Mouse (Mus musculus) embryonic facial prominence, embryonic 13.5 days (tissue): Measurements from ENCODE around the gene Bphl. TPM values are rescaled to one million over a fixed set of nuclear protein-coding genes. Genes with fewer than 3 reads are reported as not detected.

Experiments used
- ATAC-seq: fragments of 200-750 bp; cut with Nextera tagmentation; 2 replicates; pipeline ENCODE4 v1.8.0; 2017; ENCODE audit warnings: low read depth; ENCODE audit not compliant: insufficient number of reproducible peaks, insufficient read depth, low FRiP score, low TSS enrichment
- H3K27ac ChIP-seq: fragments of 300-500 bp; sonication (generic); 2 replicates; pipeline ENCODE4 v1.5.1; 2015; ENCODE audit warnings: moderate library complexity, mild to moderate bottlenecking, inconsistent platforms
- H3K27me3 ChIP-seq: fragments of 300-500 bp; sonication (generic); 2 replicates; pipeline ENCODE4 v1.6.1; 2015; ENCODE audit warnings: mild to moderate bottlenecking, inconsistent platforms
- H3K36me3 ChIP-seq: fragments of 300-500 bp; sonication (generic); 2 replicates; pipeline ENCODE4 v1.6.1; 2015; ENCODE audit warnings: mild to moderate bottlenecking, inconsistent platforms
- H3K4me1 ChIP-seq: fragments of 300-500 bp; sonication (generic); 2 replicates; pipeline ENCODE4 v1.6.1; 2015; ENCODE audit warnings: inconsistent platforms
- H3K4me2 ChIP-seq: fragments of 300-500 bp; sonication (generic); 2 replicates; pipeline ENCODE4 v1.6.1; 2015; ENCODE audit warnings: moderate library complexity, mild to moderate bottlenecking, inconsistent platforms
- H3K4me3 ChIP-seq: fragments of 300-500 bp; sonication (generic); 2 replicates; pipeline ENCODE4 v1.5.1; 2015; ENCODE audit warnings: mild to moderate bottlenecking, inconsistent platforms
- H3K9ac ChIP-seq: fragments of 300-500 bp; sonication (generic); 2 replicates; pipeline ENCODE4 v1.6.1; 2015; ENCODE audit warnings: mild to moderate bottlenecking, inconsistent platforms
- H3K9me3 ChIP-seq: fragments of 300-500 bp; sonication (generic); 2 replicates; pipeline ENCODE4 v1.6.1; 2016; ENCODE audit warnings: inconsistent platforms
- WGBS: fragments of 180-500 bp; shearing (Covaris S2); methylation state at CpG from one replicate; pipeline ENCODE4 v1.1.7; 2015; ENCODE audit warnings: mixed read lengths; 5-methylcytosine and 5-hydroxymethylcytosine counted together
- polyA plus RNA-seq: library from polyadenylated mRNA; unstranded; fragments of >200 nt; fragmentation: Nextera tagmentation; extraction: Ambion mirVana; gene quantifications from 2 replicates; pipeline ENCODE4 v1.2.1, GENCODE M21; 2015

Bphl gene
- polyA plus RNA-seq, 1 experiment from 2014 or later, result 50.8 TPM

GRCm38 (mm10) chr13:34112369-34113081, 75.1 kb downstream of the Bphl start:
- Histone ChIP-seq H3K27ac (no peak overlapping the region), H3K36me3 (no peaks in the 10 kb centered on the region), H3K4me1 (peaks cover 4% of the 10 kb centered on the region; the same call in 1 of the 2 replicates), H3K9ac (no peak overlapping the region), H3K9me3 (no peaks in the 10 kb centered on the region), H3K27me3 (no peaks in the 10 kb centered on the region), H3K4me2 (no peak overlapping the region), H3K4me3 (no peak overlapping the region)
- ATAC-seq, result no peak
- 81% methylated on average over 5 of the region's 5 CpGs for WGBS

DNA sequence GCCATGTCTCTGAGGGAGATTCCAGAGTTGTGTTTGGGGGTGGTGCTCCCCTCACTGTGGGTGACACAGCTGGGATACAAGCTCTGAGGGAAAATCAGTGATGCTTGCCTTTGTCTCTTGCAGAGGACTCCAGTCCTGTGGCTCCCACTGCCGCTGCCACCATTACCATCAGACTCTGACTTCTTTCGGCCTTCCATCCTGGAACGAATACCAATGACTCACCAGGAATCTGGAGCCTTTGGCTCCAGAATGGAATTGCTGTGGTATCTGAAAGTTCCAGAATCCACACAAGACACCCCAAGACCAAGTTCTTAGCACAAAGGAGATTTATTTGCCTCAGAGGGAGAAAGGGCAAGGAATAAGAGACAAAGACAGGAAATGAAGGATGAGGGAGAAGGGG, 75.7 kb downstream of the Bphl start:
- H3K9ac ChIP-seq, result no peak overlapping the region
- WGBS, result 90% methylated on average over 3 of the region's 3 CpGs
- no peak for ATAC-seq

GRCm38 (mm10) chr13:34114654-34115053, 77.3 kb downstream of the Bphl start:
- Histone ChIP-seq H3K36me3 (no peaks in the 10 kb centered on the region), H3K4me2 (no peak overlapping the region), H3K27ac (no peak overlapping the region), H3K4me1 (peaks cover 4% of the 10 kb centered on the region; the same call in 1 of the 2 replicates), H3K9me3 (no peaks in the 10 kb centered on the region), H3K9ac (no peak overlapping the region), H3K27me3 (no peaks in the 10 kb centered on the region), H3K4me3 (no peak overlapping the region)
- ATAC-seq, result no peak
- WGBS, result 63% methylated on average over 4 of the region's 4 CpGs

More for the DNA sequence above, 75.7 kb downstream of the Bphl start:
- Histone ChIP-seq H3K9me3 (no peaks in the 10 kb centered on the region), H3K27me3 (no peaks in the 10 kb centered on the region), H3K4me1 (peaks cover 4% of the 10 kb centered on the region; the same call in 1 of the 2 replicates), H3K4me3 (no peak overlapping the region), H3K4me2 (no peak overlapping the region), H3K27ac (no peak overlapping the region), H3K36me3 (no peaks in the 10 kb centered on the region)

- no peak overlapping the region for H3K27ac ChIP-seq
Measured at GRCm38 (mm10) chr13:34116508-34116907, 79.1 kb downstream of the Bphl start.

GRCm38 (mm10) chr13:34118816-34119215, 81.4 kb downstream of the Bphl start:
- no peaks in the 10 kb centered on the region for H3K27me3 ChIP-seq
- H3K27ac ChIP-seq, result no peak overlapping the region
- H3K36me3 ChIP-seq, result no peaks in the 10 kb centered on the region
- peaks cover 4% of the 10 kb centered on the region; the same call in 1 of the 2 replicates for H3K4me1 ChIP-seq
- WGBS, result 73% methylated on average over 4 of the region's 4 CpGs
- H3K9me3 ChIP-seq, result no peaks in the 10 kb centered on the region
- H3K4me3 ChIP-seq, result no peak overlapping the region
- H3K4me2 ChIP-seq, result no peak overlapping the region
- no peak overlapping the region for H3K9ac ChIP-seq
- no peak for ATAC-seq

More at GRCm38 (mm10) chr13:34116508-34116907, 79.1 kb downstream of the Bphl start:
- H3K9ac ChIP-seq, result no peak overlapping the region
- peaks cover 4% of the 10 kb centered on the region; the same call in 1 of the 2 replicates for H3K4me1 ChIP-seq
- no peak overlapping the region for H3K4me2 ChIP-seq
- no peaks in the 10 kb centered on the region for H3K27me3 ChIP-seq
- no peaks in the 10 kb centered on the region for H3K9me3 ChIP-seq
- no peaks in the 10 kb centered on the region for H3K36me3 ChIP-seq
- no peak for ATAC-seq
- no peak overlapping the region for H3K4me3 ChIP-seq
- WGBS, result 66% methylated on average over 6 of the region's 6 CpGs

- Histone ChIP-seq H3K9me3 (no peaks in the 10 kb centered on the region), H3K4me2 (no peak overlapping the region), H3K36me3 (peaks cover 4% of the 10 kb centered on the region; the same call in 1 of the 2 replicates), H3K4me3 (no peak overlapping the region), H3K9ac (no peak overlapping the region), H3K27ac (no peak overlapping the region), H3K4me1 (peaks cover 4% of the 10 kb centered on the region; the same call in 1 of the 2 replicates), H3K27me3 (no peaks in the 10 kb centered on the region)
- 71% methylated on average over 4 of the region's 4 CpGs for WGBS
- ATAC-seq, result no peak
Measured at GRCm38 (mm10) chr13:34119406-34119805, 82.0 kb downstream of the Bphl start.

DNA sequence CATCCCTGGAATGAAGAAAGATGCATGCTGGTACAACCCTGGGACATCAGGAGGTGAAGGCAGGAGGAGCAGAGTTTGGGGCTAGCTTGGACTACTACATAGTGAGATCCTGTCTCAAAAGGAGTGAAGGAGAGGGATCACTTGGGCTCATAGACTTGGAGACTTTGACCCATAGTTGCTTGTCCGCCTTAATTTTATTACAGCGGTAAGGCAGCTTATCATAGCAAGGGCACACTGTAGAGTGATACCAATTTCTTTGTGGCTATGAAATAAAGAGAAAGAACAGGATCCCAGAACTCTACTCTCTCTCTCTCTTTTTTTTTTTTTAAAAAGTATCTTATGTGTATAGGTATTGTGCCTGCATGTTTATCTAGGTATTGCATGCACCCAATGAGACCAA, 83.1 kb downstream of the Bphl start:
- ATAC-seq, result no peak
- Histone ChIP-seq H3K27me3 (no peaks in the 10 kb centered on the region), H3K36me3 (peaks cover 7% of the 10 kb centered on the region; the same call in 1 of the 2 replicates), H3K4me3 (no peak overlapping the region), H3K27ac (no peak overlapping the region), H3K9ac (no peak overlapping the region), H3K9me3 (no peaks in the 10 kb centered on the region), H3K4me2 (no peak overlapping the region), H3K4me1 (peaks cover 9% of the 10 kb centered on the region; the same call in 1 of the 2 replicates)
- 97% methylated on average over 2 of the region's 2 CpGs for WGBS

Other genes starting within 250 kb of the Bphl start
- gene Serpinb6e, start 194.2 kb upstream of the Bphl start, polyA plus RNA-seq, result not detected in 2 replicates
- not detected in 2 replicates for gene Serpinb6c, start 131.9 kb upstream of the Bphl start, polyA plus RNA-seq
- gene Nqo2, start 72.9 kb upstream of the Bphl start, polyA plus RNA-seq, result 13.0 and 14.0 TPM in 2 replicates
- 14.8 and 17.3 TPM in 2 replicates for gene Ripk1, start 35.2 kb upstream of the Bphl start, polyA plus RNA-seq
- 71.2 and 74.5 TPM in 2 replicates for gene Serpinb6a, start 34.8 kb upstream of the Bphl start, polyA plus RNA-seq
- gene Tubb2a, start 40.4 kb downstream of the Bphl start, polyA plus RNA-seq, result 133 and 136 TPM in 2 replicates
- gene Tubb2b, start 92.9 kb downstream of the Bphl start, polyA plus RNA-seq, result 45.6 and 46.3 TPM in 2 replicates
- 104 and 111 TPM in 2 replicates for gene Psmg4, start 125.4 kb downstream of the Bphl start, polyA plus RNA-seq